Mouse (Mus musculus) cerebellum, postnatal 36 days (tissue): ENCODE data around the gene Nelfe.
"Not testable (repeated sequence)": the region's sequence is repeated elsewhere in the genome, so short reads cannot be mapped to it uniquely, and the experiment has no call there.

Source experiments
- DNase-seq, 2 experiments: peaks; one replicate each; pipeline ENCODE4 v3.0.0; 2021 to 2022; ENCODE audit warnings: mixed read lengths in 2 of 2

The Nelfe gene

GRCm38 (mm10) chr17:34849722-34850516 lies at the start of gene Nelfe, which contains the start of gene Skiv2l:
TSS of gene Nelfe (plus strand) at chr17:34850391.
TSS of gene Skiv2l (minus strand) at chr17:34850210.
- peak; percentile 96 to 99 for DNase-seq

DNA sequence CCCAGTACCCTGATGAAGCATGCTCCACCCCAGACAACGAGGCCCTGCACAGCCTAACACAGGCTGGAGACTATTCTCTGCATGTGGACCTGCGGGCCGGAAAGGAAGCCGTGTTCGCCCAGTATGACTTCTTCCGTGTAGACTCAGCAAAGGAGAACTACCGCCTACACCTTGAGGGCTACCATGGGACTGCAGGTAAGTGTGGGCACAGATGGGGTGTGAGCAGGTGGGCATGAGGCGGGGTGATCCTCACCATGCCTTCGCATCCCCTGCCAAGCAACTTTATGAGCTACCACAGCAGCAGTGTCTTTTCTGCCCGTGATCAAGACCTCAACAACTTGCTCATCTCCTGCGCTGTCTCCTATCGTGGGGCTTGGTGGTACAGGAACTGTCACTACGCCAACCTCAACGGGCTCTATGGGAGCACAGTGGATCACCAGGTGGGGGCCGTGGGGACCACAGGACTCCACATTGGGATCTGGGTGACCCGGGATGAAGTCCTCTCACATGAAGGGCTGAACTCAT lies 49.3 kb upstream of the Nelfe start:
- DNase-seq = not testable (repeated sequence)

DNA sequence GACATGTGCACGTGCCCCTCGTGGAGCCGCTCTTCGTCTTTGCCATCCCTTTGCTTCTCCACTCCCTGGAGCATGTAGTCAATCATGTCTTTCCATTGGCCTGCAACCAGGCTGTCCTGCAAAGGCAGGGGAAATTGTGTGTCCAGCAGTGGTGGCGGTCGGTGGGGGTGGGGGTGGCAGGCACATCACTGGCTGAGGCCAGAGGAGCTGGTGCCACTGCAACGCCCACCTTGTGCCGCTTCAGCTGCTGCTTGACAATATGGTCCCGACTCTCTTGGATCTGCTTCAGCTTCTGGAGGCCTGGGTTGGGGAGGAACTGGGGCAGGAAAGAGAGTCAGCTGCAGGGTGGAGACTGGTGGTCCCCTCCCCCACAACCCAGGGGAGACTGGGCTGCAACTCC lies 47.4 kb upstream of the Nelfe start:
- not testable (repeated sequence) for DNase-seq

- DNase-seq = not testable (repeated sequence)
Measured at GRCm38 (mm10) chr17:34803367-34803766, 46.8 kb upstream of the Nelfe start.

- DNase-seq = not testable (repeated sequence)
Measured at GRCm38 (mm10) chr17:34804301-34804700, 45.9 kb upstream of the Nelfe start, which contains the start of gene Cyp21a1. TSS of gene Cyp21a1 (minus strand) at chr17:34804561.

- no peak for DNase-seq
Measured at GRCm38 (mm10) chr17:34804871-34805562, 45.2 kb upstream of the Nelfe start.

DNA sequence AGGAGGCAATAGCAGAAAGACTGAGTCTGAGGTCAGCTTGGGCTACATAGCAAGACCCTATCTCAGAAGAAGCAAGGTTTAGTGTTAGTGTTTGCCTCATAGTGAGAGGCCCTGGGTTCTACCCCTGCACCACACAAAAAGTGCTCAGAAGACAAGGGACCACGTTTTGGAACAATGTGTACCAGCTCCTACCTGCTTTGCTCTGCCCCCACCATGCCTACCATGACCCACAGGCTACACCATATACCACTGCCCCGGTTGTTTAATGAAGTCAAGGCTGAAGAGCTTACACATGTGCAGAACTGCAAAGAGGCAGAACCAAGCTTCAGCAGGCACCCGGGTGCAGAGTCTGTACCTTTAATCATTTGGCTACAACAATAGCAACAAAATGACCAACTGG lies 43.0 kb upstream of the Nelfe start:
- no peak for DNase-seq

GRCm38 (mm10) chr17:34808599-34809205 lies 41.5 kb upstream of the Nelfe start:
- no peak for DNase-seq

DNA sequence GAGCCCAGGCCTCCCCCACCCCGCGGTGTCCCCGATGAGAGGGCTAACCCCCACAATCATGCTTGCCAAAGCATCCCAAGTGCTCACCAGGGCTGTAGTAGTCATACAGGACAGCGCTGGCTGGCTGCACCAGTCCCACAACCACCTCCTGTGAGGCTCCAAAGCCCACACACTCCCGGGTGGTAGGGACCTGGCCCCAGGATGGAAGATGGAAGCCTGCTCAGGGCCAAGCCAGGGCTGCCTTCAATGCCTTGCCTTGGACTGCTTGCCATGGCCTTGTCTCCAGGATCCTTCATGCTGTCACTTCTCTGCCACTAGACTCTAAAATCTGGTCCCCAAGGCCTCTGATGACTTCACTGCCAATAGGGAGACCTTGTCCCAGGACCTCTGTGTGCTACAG lies 39.8 kb upstream of the Nelfe start:
- DNase-seq = not testable (repeated sequence)

GRCm38 (mm10) chr17:34810811-34811210 lies 39.4 kb upstream of the Nelfe start:
- not testable (repeated sequence) for DNase-seq

GRCm38 (mm10) chr17:34811275-34811674 lies 38.9 kb upstream of the Nelfe start:
- DNase-seq = no peak

DNA sequence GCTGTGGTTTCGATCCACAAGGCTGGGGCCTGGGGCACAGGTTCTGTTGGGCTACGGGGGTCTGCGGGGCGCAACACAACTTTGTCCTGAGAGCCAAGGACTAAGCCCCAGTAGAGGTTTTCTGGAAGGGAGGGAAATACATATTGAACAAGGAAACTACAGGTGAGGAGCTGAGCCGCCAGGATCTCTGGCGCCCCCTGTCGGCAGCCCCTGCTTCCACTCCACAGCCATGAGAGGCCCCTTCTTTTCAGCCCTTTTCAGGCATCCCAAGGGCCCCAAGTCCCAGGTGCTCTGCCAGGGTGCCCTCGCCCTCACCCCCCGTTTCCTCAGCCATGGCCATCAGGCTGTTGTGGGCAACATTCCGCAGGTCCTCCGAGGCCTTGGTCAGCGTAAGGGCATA lies 36.4 kb upstream of the Nelfe start:
- DNase-seq = peak; percentile 46 to 49

GRCm38 (mm10) chr17:34814818-34815370 lies 35.3 kb upstream of the Nelfe start:
- DNase-seq = no peak

- not testable (repeated sequence) for DNase-seq
Measured at GRCm38 (mm10) chr17:34830776-34831175, 19.4 kb upstream of the Nelfe start.

DNA sequence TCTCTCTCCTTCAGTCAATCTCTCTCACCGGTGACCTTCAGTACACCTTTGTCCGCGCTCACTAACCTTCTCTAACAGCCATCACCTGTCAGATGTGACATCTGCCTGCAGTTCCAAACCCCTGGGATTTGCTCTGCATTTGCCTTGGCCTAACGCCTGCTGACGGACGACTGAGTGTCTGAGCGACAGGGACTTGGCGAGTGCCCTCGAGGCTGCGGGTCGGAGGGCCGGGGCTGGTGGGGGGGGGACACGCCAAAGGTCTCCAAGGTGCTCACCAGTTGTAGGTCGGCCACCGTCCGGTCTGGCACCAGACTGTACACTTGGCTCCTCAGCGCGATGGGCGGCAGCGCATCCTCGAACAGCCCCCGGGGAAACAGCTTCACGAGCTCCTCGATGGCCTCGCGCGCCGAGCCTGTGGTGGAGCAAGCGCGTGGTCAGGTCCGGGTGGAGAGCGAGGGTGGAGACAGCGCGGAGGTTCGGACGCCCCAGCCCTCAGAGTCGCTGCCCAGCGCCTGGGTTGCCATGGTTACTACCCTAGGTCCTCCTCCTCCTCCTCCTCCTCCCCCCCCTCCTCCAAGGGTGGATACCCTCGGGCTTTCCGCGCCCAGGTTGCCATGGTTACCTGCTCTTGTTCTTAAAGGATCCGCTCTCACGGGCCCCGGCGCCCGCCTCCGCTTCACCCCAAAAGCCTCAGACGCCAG lies 13.9 kb upstream of the Nelfe start:
- DNase-seq = no peak

DNA sequence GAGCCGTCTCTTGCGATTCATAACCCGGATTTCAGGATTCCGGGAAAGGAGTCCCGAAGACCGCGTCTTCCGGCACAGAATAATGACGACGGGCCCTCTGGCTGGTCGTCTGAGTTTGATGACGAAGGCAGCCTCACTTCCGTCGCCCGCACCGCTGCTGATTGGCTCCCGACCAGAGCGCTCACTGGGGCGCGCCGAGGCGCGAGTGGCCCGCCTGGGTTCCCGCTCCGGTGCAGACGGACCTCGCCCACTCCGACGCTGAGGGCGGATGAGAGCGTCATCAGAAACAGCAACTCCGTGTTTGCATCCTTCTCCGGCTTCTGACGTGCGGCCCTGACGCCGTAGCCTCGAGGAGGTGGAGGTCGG lies 13.4 kb upstream of the Nelfe start, which contains the start of the genes Stk19 and Dxo:
Gene Stk19, minus strand, starts transcription at position 90 of the 366 bp plus-strand sequence.
Gene Dxo, plus strand, starts transcription at position 164 of the 366 bp plus-strand sequence.
- DNase-seq = peak; percentile 96 to 97

GRCm38 (mm10) chr17:34837464-34838324 lies 12.5 kb upstream of the Nelfe start:
- peak in 1 of 2 experiments; percentile 26 for DNase-seq

GRCm38 (mm10) chr17:34838785-34839184 lies 11.4 kb upstream of the Nelfe start:
- DNase-seq = no peak

DNA sequence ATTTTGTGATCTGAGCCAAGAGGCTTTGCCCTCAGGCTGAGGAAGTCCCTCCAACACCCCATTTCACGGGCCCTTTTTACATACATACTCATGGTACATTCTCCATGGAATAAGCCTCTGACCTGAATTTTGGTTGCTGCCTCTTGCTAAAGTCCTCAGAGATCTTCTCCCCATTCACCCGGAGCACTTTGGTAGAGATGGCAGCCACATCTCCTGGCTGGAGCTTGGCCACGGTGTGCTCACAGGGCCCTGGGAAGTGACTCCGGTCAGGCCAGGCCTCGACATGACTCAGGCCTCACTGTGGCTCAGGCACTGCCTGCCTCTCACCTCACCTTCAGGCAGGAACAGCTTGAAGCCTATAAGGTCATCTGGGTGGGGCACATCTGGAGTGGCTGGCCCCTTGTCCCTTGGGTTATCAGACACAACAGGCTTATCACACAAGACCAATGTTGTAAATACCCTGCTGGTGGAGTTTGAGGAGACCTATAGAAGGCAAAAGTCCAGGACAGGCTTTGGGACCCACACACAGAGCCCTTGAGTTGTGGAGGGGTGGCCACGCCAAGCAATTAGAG lies 9.4 kb upstream of the Nelfe start:
- no peak for DNase-seq

DNA sequence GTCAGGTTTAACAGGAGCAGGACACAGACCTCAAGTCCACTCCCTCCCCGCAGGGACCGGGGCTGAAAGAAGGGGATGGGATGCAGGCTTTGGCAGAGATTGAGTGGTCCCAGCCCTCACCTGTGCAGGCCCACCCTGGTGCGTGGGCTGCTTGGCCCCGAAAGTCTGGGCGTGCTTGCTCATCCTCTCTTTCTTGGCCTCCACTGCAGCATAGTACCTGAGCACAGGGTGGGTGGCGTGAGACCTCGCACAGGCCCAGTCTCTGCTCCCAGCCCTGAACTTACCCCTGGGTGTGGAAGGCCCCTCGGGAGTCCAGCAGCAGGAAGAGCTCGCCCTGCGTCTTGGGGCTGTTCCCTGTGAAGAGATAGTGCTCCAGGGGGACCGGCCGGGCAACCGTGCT lies 5.3 kb upstream of the Nelfe start:
- DNase-seq = no peak

DNA sequence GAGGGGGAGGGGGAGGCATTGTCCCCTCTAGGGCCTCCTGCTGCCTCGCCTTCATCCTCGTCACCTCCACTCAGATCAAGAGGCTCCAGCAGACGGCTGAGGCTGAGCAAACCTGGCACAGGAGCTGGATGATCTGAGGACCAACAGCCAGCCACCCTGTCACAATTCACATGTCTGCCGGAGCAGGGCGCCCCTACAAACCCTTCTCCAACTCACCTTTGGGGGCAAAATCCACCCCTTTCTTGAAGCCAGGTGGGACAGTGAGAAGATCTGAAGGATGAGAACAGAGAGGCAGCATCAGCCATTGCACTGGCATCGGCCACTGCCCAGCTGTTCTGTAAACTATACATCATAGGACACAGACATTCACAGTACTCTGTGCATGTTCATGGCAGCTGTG lies 3.0 kb upstream of the Nelfe start:
- no peak for DNase-seq
